Comparison of ENCODE assay signal across 14 mouse cellular contexts in genomic region chr8:84841514-84841913, GRCm38 (mm10). TPM values are rescaled to one million over a fixed set of nuclear protein-coding genes. Genes with fewer than 3 reads are reported as not detected.
DNase-seq lines count a peak whose midpoint lies in the region; ATAC-seq and TF ChIP-seq lines count a peak whose summit lies in the region.
"Had no signal": no experiment of that assay in that cellular context is flagged by ENCODE, and none has a peak within 500 bp of the region (broad histone marks: within the 10 kb centered on the region; RNA-seq: fewer than 3 reads in every experiment).

No protein-coding gene starts in this region.

- H3K27ac ChIP-seq in forebrain, embryonic 15.5 days (replicated peaks), result peak overlapping the region; percentile 88; the same call in 1 of the 2 replicates
- H3K27ac ChIP-seq in forebrain, postnatal 0 days (ENCODE audit: low read depth, low read length), result no peak overlapping the region
- peak overlapping the region; percentile 35; the same call in 1 of the 2 replicates for H3K27ac ChIP-seq in kidney, embryonic 15.5 days
- H3K27ac ChIP-seq in kidney, embryonic 14.5 days (ENCODE audit: low read depth, low read length), result no peak overlapping the region; the same call in 1 of the 2 replicates
- H3K27ac ChIP-seq in bone marrow macrophage, adult 2 months (ENCODE audit: insufficient read depth, low read depth, low read length), result no peak overlapping the region
- H3K27ac ChIP-seq in liver, embryonic 12.5 days, result peak overlapping the region; percentile 95
- H3K27ac ChIP-seq: limb, embryonic 12.5 days had no signal

- H3K9me3 ChIP-seq in forebrain, embryonic 15.5 days, result no peaks in the 10 kb centered on the region
- no peaks in the 10 kb centered on the region for H3K9me3 ChIP-seq in forebrain, postnatal 0 days (ENCODE audit: low read length)
- H3K9me3 ChIP-seq in kidney, embryonic 15.5 days (replicated peaks), result no peaks in the 10 kb centered on the region
- H3K9me3 ChIP-seq in kidney, embryonic 14.5 days (ENCODE audit: control insufficient read depth, low read length), result no peaks in the 10 kb centered on the region
- H3K9me3 ChIP-seq in liver, embryonic 12.5 days (replicated peaks), result no peaks in the 10 kb centered on the region
- H3K9me3 ChIP-seq: limb, embryonic 12.5 days; midbrain, embryonic 12.5 days had no signal

- H3K9ac ChIP-seq in forebrain, embryonic 15.5 days (replicated peaks), result no peak overlapping the region
- no peak overlapping the region for H3K9ac ChIP-seq in forebrain, postnatal 0 days
- H3K9ac ChIP-seq in kidney, embryonic 15.5 days, result no peak overlapping the region
- no peak overlapping the region for H3K9ac ChIP-seq in kidney, embryonic 14.5 days (ENCODE audit: low read depth, low read length)
- no peak overlapping the region for H3K9ac ChIP-seq in liver, embryonic 12.5 days
- H3K9ac ChIP-seq: limb, embryonic 12.5 days; midbrain, embryonic 12.5 days had no signal

- DNase-seq in forebrain, postnatal 0 days, result no peak
- DNase-seq in retina, embryonic 14.5 days (ENCODE audit: low spot score), result no peak
- no peak for DNase-seq in natural killer cell, adult 2 months (ENCODE audit: low spot score in 2 of 2)
- DNase-seq: adrenal gland, adult 2 months; cerebellum, postnatal 14 days; gastrocnemius, postnatal 10 days; kidney, postnatal 36 days had no signal

- H3K4me1 ChIP-seq in forebrain, embryonic 15.5 days, result peaks cover 43% of the 10 kb centered on the region
- peaks cover 16% of the 10 kb centered on the region for H3K4me1 ChIP-seq in forebrain, postnatal 0 days (ENCODE audit: insufficient read depth)
- peaks cover 61% of the 10 kb centered on the region for H3K4me1 ChIP-seq in kidney, embryonic 15.5 days
- H3K4me1 ChIP-seq in kidney, embryonic 14.5 days (ENCODE audit: control insufficient read depth, insufficient read depth, low read length), result peaks cover 41% of the 10 kb centered on the region
- peaks cover 22% of the 10 kb centered on the region for H3K4me1 ChIP-seq in bone marrow macrophage, adult 2 months (ENCODE audit: control insufficient read depth, insufficient read depth, low read length)
- H3K4me1 ChIP-seq in liver, embryonic 12.5 days, result peaks cover 84% of the 10 kb centered on the region

- no peak overlapping the region for H3K4me2 ChIP-seq in forebrain, embryonic 15.5 days (replicated peaks)
- no peak overlapping the region for H3K4me2 ChIP-seq in forebrain, postnatal 0 days (ENCODE audit: low read depth)
- 0 out of 2 replicates have a peak overlapping the region, but pooled peaks have one; percentile 71 for H3K4me2 ChIP-seq in kidney, embryonic 15.5 days
- no peak overlapping the region for H3K4me2 ChIP-seq in kidney, embryonic 14.5 days (replicated peaks; ENCODE audit: low read depth, low read length)
- H3K4me2 ChIP-seq in liver, embryonic 12.5 days, result peak overlapping the region; percentile 81; the same call in 1 of the 2 replicates
- H3K4me2 ChIP-seq: midbrain, embryonic 12.5 days had no signal

- no peak overlapping the region for H3K4me3 ChIP-seq in forebrain, embryonic 15.5 days
- no peak overlapping the region for H3K4me3 ChIP-seq in forebrain, postnatal 0 days (ENCODE audit: low read depth, low read length)
- no peak overlapping the region for H3K4me3 ChIP-seq in kidney, embryonic 15.5 days (replicated peaks)
- H3K4me3 ChIP-seq in kidney, embryonic 14.5 days (ENCODE audit: low read length), result no peak overlapping the region
- H3K4me3 ChIP-seq in bone marrow macrophage, adult 2 months (ENCODE audit: insufficient read depth, low read length), result peak overlapping the region; percentile 18; the same call in 1 of the 2 replicates
- no peak overlapping the region for H3K4me3 ChIP-seq in liver, embryonic 12.5 days
- H3K4me3 ChIP-seq: midbrain, embryonic 12.5 days had no signal

- no peak for TF ChIP-seq CTCF in forebrain, postnatal 0 days (IDR thresholded peaks at IDR 0.05; ENCODE audit: low read depth)
- TF ChIP-seq CTCF in bone marrow macrophage, adult 2 months (IDR thresholded peaks at IDR 0.05; ENCODE audit: low read depth, low read length), result no peak

- TF ChIP-seq POLR2A in bone marrow macrophage, adult 2 months (IDR thresholded peaks at IDR 0.05; ENCODE audit: borderline replicate concordance, low read depth, low read length), result no peak

- no peak for ATAC-seq in forebrain, embryonic 15.5 days (replicated peaks)
- ATAC-seq in forebrain, postnatal 0 days, result no peak
- no peak for ATAC-seq in kidney, embryonic 15.5 days (replicated peaks; ENCODE audit: low FRiP score)
- ATAC-seq in kidney, embryonic 14.5 days (ENCODE audit: low FRiP score, low TSS enrichment), result no peak
- ATAC-seq in liver, embryonic 12.5 days, result no peak

- H3K36me3 ChIP-seq in forebrain, embryonic 15.5 days, result peaks cover 65% of the 10 kb centered on the region
- peaks cover 64% of the 10 kb centered on the region for H3K36me3 ChIP-seq in forebrain, postnatal 0 days (ENCODE audit: insufficient read depth)
- peaks cover 71% of the 10 kb centered on the region for H3K36me3 ChIP-seq in kidney, embryonic 15.5 days
- peaks cover 66% of the 10 kb centered on the region for H3K36me3 ChIP-seq in kidney, embryonic 14.5 days (ENCODE audit: control insufficient read depth, insufficient read depth, low read length)
- H3K36me3 ChIP-seq in liver, embryonic 12.5 days, result peaks cover 82% of the 10 kb centered on the region

- H3K27me3 ChIP-seq in forebrain, embryonic 15.5 days, result no peaks in the 10 kb centered on the region
- no peaks in the 10 kb centered on the region for H3K27me3 ChIP-seq in forebrain, postnatal 0 days (ENCODE audit: insufficient read depth, low read length)
- no peaks in the 10 kb centered on the region for H3K27me3 ChIP-seq in kidney, embryonic 15.5 days
- no peaks in the 10 kb centered on the region for H3K27me3 ChIP-seq in kidney, embryonic 14.5 days (ENCODE audit: control insufficient read depth, insufficient read depth, low read length)
- no peaks in the 10 kb centered on the region for H3K27me3 ChIP-seq in liver, embryonic 12.5 days (replicated peaks)
- H3K27me3 ChIP-seq: limb, embryonic 12.5 days; midbrain, embryonic 12.5 days had no signal

- WGBS in forebrain, embryonic 15.5 days, result 79% methylated on average over 1 of the region's 1 CpGs
- 72% methylated on average over 1 of the region's 1 CpGs for WGBS in forebrain, postnatal 0 days
- WGBS in kidney, embryonic 15.5 days, result 80% methylated on average over 1 of the region's 1 CpGs
- 82% methylated on average over 1 of the region's 1 CpGs for WGBS in kidney, embryonic 14.5 days
- 63% methylated on average over 1 of the region's 1 CpGs for WGBS in liver, embryonic 12.5 days (ENCODE audit: insufficient replicate concordance)

RNA-seq across cellular contexts. Expression of gene Rad23a, which starts 1.0 kb away (rescaled TPM):
- polyA plus RNA-seq in forebrain, embryonic 15.5 days (2015; fragmentation: Nextera tagmentation; extraction: Ambion mirVana), result 82.1 and 85.1 TPM in 2 replicates
- 32.2 and 55.3 TPM in 2 replicates for total RNA-seq in forebrain, postnatal 0 days (2014; rRNA removed)
- 63.5 and 77.4 TPM in 2 replicates for polyA plus RNA-seq in forebrain, postnatal 0 days (2015; fragmentation: Nextera tagmentation; extraction: Ambion mirVana)
- polyA plus RNA-seq in kidney, embryonic 15.5 days (2015; fragmentation: Nextera tagmentation; extraction: Ambion mirVana), result 112 and 122 TPM in 2 replicates
- 124 and 125 TPM in 2 replicates for polyA plus RNA-seq in kidney, embryonic 14.5 days (2014; fragmentation: Nextera tagmentation; extraction: Ambion mirVana)
- 49.1 and 54.0 TPM in 2 replicates for polyA plus RNA-seq in bone marrow macrophage, adult 2 months (2012; ENCODE audit: insufficient read depth, insufficient read length, missing spikeins)
- polyA plus RNA-seq in liver, embryonic 12.5 days (2016; fragmentation: Nextera tagmentation; extraction: Ambion mirVana), result 274 and 281 TPM in 2 replicates

RNA-seq across cellular contexts. Expression of gene Calr, which starts 5.2 kb away (rescaled TPM):
- 559 and 575 TPM in 2 replicates for polyA plus RNA-seq in forebrain, embryonic 15.5 days (2015; fragmentation: Nextera tagmentation; extraction: Ambion mirVana)
- total RNA-seq in forebrain, postnatal 0 days (2014; rRNA removed), result 470 and 505 TPM in 2 replicates
- polyA plus RNA-seq in forebrain, postnatal 0 days (2015; fragmentation: Nextera tagmentation; extraction: Ambion mirVana), result 354 and 405 TPM in 2 replicates
- 1,039 and 1,041 TPM in 2 replicates for polyA plus RNA-seq in kidney, embryonic 15.5 days (2015; fragmentation: Nextera tagmentation; extraction: Ambion mirVana)
- polyA plus RNA-seq in kidney, embryonic 14.5 days (2014; fragmentation: Nextera tagmentation; extraction: Ambion mirVana), result 758 and 944 TPM in 2 replicates
- polyA plus RNA-seq in bone marrow macrophage, adult 2 months (2012; ENCODE audit: insufficient read depth, insufficient read length, missing spikeins), result 674 and 696 TPM in 2 replicates
- polyA plus RNA-seq in liver, embryonic 12.5 days (2016; fragmentation: Nextera tagmentation; extraction: Ambion mirVana), result 590 and 610 TPM in 2 replicates

RNA-seq across cellular contexts. Expression of gene Gadd45gip1, which starts 10.2 kb away (rescaled TPM):
- 36.3 and 39.9 TPM in 2 replicates for polyA plus RNA-seq in forebrain, embryonic 15.5 days (2015; fragmentation: Nextera tagmentation; extraction: Ambion mirVana)
- 24.7 and 28.7 TPM in 2 replicates for total RNA-seq in forebrain, postnatal 0 days (2014; rRNA removed)
- 36.7 and 40.8 TPM in 2 replicates for polyA plus RNA-seq in forebrain, postnatal 0 days (2015; fragmentation: Nextera tagmentation; extraction: Ambion mirVana)
- 52.6 and 53.0 TPM in 2 replicates for polyA plus RNA-seq in kidney, embryonic 15.5 days (2015; fragmentation: Nextera tagmentation; extraction: Ambion mirVana)
- polyA plus RNA-seq in kidney, embryonic 14.5 days (2014; fragmentation: Nextera tagmentation; extraction: Ambion mirVana), result 49.2 and 54.2 TPM in 2 replicates
- 12.7 and 13.9 TPM in 2 replicates for polyA plus RNA-seq in bone marrow macrophage, adult 2 months (2012; ENCODE audit: insufficient read depth, insufficient read length, missing spikeins)
- polyA plus RNA-seq in liver, embryonic 12.5 days (2016; fragmentation: Nextera tagmentation; extraction: Ambion mirVana), result 69.9 and 71.0 TPM in 2 replicates

RNA-seq across cellular contexts. Expression of gene Farsa, which starts 15.3 kb away (rescaled TPM):
- polyA plus RNA-seq in forebrain, embryonic 15.5 days (2015; fragmentation: Nextera tagmentation; extraction: Ambion mirVana), result 122 and 127 TPM in 2 replicates
- total RNA-seq in forebrain, postnatal 0 days (2014; rRNA removed), result 77.1 and 91.2 TPM in 2 replicates
- polyA plus RNA-seq in forebrain, postnatal 0 days (2015; fragmentation: Nextera tagmentation; extraction: Ambion mirVana), result 100 and 103 TPM in 2 replicates
- polyA plus RNA-seq in kidney, embryonic 15.5 days (2015; fragmentation: Nextera tagmentation; extraction: Ambion mirVana), result 102 and 103 TPM in 2 replicates
- polyA plus RNA-seq in kidney, embryonic 14.5 days (2014; fragmentation: Nextera tagmentation; extraction: Ambion mirVana), result 90.4 and 105 TPM in 2 replicates
- 23.1 and 30.5 TPM in 2 replicates for polyA plus RNA-seq in bone marrow macrophage, adult 2 months (2012; ENCODE audit: insufficient read depth, insufficient read length, missing spikeins)
- polyA plus RNA-seq in liver, embryonic 12.5 days (2016; fragmentation: Nextera tagmentation; extraction: Ambion mirVana), result 96.3 and 98.6 TPM in 2 replicates

RNA-seq across cellular contexts. Expression of gene Dand5, which starts 18.9 kb away (rescaled TPM):
- 8.1 and 8.9 TPM in 2 replicates for polyA plus RNA-seq in forebrain, embryonic 15.5 days (2015; fragmentation: Nextera tagmentation; extraction: Ambion mirVana)
- 4.7 and 6.9 TPM in 2 replicates for total RNA-seq in forebrain, postnatal 0 days (2014; rRNA removed)
- polyA plus RNA-seq in forebrain, postnatal 0 days (2015; fragmentation: Nextera tagmentation; extraction: Ambion mirVana), result 8.2 and 10.0 TPM in 2 replicates
- polyA plus RNA-seq in kidney, embryonic 15.5 days (2015; fragmentation: Nextera tagmentation; extraction: Ambion mirVana), result 6.3 and 7.0 TPM in 2 replicates
- polyA plus RNA-seq in kidney, embryonic 14.5 days (2014; fragmentation: Nextera tagmentation; extraction: Ambion mirVana), result 5.9 and 6.0 TPM in 2 replicates
- polyA plus RNA-seq in bone marrow macrophage, adult 2 months (2012; ENCODE audit: insufficient read depth, insufficient read length, missing spikeins), result 3.3 and 5.4 TPM in 2 replicates
- 3.4 and 4.3 TPM in 2 replicates for polyA plus RNA-seq in liver, embryonic 12.5 days (2016; fragmentation: Nextera tagmentation; extraction: Ambion mirVana)

Comparison
In these comparisons a context has a peak if more than half of its experiments do, and no peak if none do; other contexts are left out.
1. H3K27ac ChIP-seq: peak in forebrain, embryonic 15.5 days (single experiment), kidney, embryonic 15.5 days (single experiment) and liver, embryonic 12.5 days (single experiment); none in forebrain, postnatal 0 days (single experiment), kidney, embryonic 14.5 days (single experiment) and bone marrow macrophage, adult 2 months (single experiment).
2. H3K4me2 ChIP-seq: peak in kidney, embryonic 15.5 days (single experiment) and liver, embryonic 12.5 days (single experiment); none in forebrain, embryonic 15.5 days (single experiment), forebrain, postnatal 0 days (single experiment) and kidney, embryonic 14.5 days (single experiment).